Mouse (Mus musculus): Measurements from ENCODE around the gene Gfm2.
"Not testable (repeated sequence)": the region's sequence is repeated elsewhere in the genome, so short reads cannot be mapped to it uniquely, and the experiment has no call there.

Gfm2 gene

GRCm38 (mm10) chr13:97137466-97138400, at the start of gene Gfm2, which contains the start of gene Nsa2:
Gfm2 (plus strand) TSS chr13:97137937.
Nsa2 (minus strand) TSS chr13:97137937.
- DNase-seq, result peak; percentile 99

DNA sequence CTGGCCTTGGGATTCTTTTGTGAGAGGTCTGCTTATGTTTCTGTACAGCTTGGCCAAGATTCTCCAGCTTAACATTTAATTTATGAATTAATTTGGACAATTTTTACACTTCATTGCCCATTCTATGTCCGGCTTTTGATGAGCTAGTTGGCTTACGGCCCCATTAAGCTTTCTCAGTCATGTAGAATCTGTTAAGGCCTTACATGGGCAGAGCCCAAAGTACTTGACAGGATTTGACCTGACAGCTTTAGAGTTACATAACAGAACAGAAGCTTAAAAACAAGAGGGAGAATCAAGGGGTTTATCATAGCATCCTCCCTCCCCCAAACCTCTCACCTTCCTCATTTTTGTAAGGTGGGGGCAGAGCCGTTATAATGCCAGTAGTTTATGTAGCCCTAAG, 49.6 kb upstream of the Gfm2 start:
- DNase-seq, result peak; percentile 22

DNA sequence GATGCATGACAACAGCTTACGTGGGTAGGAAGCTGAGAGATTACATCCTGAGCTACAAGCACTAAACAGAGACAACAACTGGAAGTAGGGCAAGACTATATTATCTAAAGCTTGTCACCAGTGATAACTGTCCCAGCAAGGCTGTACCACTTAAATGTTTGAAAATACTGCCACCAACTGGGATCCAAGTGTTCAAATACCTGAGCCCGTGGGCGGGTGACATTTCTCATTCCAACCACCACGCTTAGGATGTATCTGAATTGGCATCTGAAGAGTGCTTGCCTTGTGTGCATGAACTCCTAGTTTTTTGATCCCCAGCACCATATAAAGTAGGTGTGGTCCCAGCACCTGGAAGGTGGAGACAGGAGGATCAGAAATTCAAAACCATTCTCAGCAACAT, 42.0 kb upstream of the Gfm2 start:
- DNase-seq, result no peak

DNA sequence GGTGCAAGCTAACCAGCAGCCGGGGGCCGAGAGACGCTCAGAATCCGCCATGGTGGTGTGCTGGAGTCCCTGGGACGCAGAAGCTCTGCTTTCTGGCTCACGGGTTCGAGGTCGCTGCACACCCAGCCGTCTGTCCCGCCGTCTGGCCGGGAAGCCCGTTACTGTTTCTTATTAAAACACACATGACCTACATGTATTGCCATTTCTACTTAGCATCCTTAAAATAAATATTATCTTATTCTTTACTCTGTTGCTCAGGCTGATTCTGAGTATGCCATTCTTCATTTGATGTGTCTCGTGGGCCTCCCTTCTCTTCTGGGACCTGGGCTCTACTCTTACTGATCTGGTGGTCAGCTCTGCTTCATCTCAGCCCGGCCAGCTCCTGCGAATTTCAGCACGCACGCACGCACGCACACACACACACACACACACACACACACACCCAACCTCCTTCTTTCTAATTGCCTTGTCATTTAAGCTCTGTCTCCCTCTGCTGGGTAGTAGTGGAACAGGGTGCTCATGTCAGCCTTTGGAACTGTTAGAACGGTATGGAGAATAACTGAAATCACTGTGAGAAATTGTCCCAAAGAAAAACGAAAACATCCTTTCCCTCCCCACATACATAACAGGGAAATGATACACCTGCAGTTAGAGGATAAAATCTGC, 38.4 kb upstream of the Gfm2 start, which contains the start of gene Gm6169:
TSS of gene Gm6169 (minus strand) at position 51 of the 666 bp plus-strand sequence.
- no peak for DNase-seq

DNA sequence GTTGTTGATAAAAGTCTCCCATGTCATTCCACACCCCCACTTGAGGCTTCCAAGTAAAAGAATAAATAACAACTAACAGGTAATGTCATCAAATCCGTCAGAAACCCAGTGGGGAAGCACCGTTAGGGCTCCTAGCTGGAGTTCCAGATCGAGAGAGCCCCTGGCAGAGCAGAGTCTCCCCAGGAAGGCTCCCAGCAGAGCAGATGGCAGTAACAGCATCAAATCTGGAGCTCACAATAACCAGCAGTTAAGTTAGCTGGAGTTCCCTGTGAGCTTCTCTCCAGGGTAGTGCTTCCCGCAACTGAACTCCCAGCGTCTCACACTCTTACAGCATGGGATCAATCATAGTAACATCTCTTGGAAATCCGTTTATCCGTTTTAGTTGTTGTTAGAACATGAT, 32.7 kb upstream of the Gfm2 start:
- DNase-seq, result no peak

DNA sequence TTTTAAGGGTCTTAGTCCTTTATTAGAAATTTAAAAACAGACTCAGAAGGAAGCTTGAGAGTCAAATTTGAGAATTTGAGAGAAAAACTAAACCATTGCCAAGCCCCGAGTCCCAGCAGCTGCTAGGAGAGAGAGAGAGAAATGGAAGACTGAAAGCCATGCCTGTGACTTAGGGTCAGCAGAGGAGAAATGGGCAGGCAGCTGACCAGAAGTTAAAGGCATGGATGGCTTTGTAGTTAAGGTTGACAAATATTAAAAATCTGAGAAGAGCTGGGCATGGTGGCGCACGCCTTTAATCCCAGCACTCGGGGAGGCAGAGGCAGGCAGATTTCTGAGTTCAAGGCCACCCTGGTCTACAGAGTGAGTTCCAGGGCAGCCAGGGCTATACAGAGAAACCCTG, 30.0 kb upstream of the Gfm2 start:
- DNase-seq, result not testable (repeated sequence)

GRCm38 (mm10) chr13:97109046-97109445, 28.7 kb upstream of the Gfm2 start:
- no peak for DNase-seq

- DNase-seq, result no peak
Measured at GRCm38 (mm10) chr13:97121341-97121740, 16.4 kb upstream of the Gfm2 start.

DNA sequence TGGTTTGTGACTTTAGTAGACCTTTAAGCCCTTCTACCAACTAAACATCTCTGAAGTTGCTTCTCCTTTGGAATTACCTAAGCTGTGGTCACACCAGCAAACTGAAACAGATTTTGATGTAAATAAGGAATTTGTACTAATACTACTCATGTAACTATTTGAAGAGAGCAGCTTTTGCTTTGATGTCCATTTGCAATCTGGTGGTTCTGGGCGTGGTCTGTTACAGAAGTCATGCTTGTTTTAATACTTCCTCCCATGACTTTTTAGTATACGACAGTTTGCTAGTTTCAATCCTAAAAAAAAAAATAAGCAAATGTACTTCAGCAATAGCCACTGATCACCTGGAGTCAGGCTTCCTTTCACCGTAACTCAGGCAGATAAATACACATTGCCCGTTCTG, 8.1 kb upstream of the Gfm2 start:
- not testable (repeated sequence) for DNase-seq

DNA sequence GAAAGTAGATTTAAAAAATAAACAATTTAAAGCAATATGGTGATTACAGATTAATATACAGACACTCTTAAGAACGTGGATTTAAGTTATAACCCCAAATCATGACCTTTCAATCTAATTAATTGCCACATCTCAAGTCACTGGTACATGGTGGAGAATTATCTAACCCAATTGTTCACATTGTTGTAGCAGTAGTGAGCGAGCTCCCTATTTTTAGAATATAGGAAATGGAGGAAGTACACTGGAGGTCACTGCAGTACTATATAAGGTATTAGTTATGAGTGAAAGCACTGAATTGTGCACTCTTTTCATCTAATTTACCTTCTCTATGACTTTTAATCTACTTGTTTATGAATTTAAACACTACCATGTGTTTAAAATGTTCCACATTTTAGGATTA, 7.3 kb upstream of the Gfm2 start:
- DNase-seq, result not testable (repeated sequence)

DNA sequence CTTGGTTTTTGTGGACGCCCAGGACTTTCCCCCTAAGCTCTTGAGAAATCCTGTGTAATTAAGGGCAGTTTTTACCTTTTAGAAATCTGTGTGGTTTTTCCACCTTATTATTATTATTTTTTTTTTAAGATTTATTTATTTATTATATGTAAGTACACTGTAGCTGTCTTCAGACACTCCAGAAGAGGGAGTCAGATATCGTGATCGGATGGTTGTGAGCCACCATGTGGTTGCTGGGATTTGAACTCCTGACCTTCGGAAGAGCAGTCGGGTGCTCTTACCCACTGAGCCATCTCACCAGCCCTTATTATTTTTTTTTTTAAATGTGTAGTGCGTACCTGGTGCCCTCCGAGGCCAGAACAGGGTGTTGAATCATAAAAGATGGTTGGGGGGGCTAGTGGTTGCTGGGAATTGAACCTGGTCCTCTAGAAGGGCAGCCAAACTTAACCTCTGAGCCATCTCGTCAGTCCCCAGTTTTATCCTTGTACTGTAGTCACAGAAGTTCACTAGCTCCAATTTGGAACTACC, 731 bp downstream of the Gfm2 start:
- not testable (repeated sequence) for DNase-seq

DNA sequence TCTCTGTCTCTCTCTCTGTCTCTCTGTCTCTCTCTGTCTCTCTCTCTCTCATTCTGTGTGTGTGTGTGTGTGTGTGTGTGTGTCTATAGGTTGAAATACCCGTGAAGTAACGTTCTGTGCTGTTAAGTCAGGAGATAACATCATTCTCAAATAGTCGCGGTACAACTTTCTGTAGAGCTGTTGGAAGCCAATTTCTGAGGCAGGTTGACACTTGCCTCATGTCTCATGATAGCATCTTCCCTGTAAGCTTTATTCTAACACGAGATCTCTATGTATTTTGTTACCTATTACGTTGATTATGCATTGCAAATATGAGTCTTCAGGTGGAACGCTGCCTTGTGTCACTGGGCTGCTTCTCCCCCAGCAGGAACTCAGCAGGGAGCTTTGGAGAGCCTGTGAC, 4.6 kb downstream of the Gfm2 start:
- DNase-seq, result no peak

- no peak for DNase-seq
Measured at GRCm38 (mm10) chr13:97145834-97146233, 8.1 kb downstream of the Gfm2 start.

- no peak for DNase-seq
Measured at GRCm38 (mm10) chr13:97175520-97176264, 38.0 kb downstream of the Gfm2 start.

DNA sequence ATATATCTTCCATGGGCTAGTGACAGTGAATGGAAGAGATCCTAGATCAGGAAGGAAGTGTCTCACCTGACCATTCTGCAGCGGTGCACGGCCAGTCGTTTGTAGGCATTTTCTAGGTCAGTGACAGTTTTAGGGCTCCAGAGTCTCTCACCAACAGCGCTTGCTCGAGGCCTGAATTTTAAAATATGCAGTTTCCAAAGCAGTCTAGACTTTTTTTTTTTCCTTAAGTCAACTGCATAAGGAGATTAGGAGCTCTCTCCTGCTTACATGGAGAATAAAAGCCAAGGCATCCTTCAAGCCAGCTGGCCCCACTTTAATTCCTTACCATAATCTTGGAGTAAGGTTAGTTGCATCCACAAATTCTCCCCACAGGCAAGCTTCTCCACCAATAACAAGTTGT, 39.0 kb downstream of the Gfm2 start:
- DNase-seq, result no peak

- DNase-seq, result peak; percentile 85
Measured at GRCm38 (mm10) chr13:97178943-97179342, 41.2 kb downstream of the Gfm2 start.

- DNase-seq, result peak; percentile 35
Measured at GRCm38 (mm10) chr13:97180113-97180828, 42.5 kb downstream of the Gfm2 start.

GRCm38 (mm10) chr13:97182821-97183220, 45.1 kb downstream of the Gfm2 start:
- peak; percentile 78 for DNase-seq

DNA sequence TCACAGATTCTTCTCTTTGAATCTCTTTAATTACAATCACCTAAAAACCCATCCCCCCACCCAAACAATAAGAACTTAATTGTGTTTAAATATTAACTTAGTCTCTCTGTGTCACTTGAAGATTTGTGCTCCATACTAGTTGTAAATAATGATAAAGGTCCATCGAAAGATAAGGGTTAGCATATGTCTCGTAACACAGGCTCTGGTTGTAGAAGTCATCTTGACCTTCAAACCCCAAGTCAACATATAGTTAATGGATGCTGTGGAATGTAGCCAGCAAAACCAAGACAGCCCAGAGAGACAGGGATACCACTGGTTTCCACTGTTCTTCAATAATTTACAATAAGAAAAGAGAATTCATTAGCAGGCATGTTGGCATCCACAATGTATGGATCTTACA, 46.4 kb downstream of the Gfm2 start:
- DNase-seq, result peak; percentile 19

GRCm38 (mm10) chr13:97184656-97185055, 46.9 kb downstream of the Gfm2 start:
- peak; percentile 53 for DNase-seq

- peak; percentile 81 for DNase-seq
Measured at GRCm38 (mm10) chr13:97186346-97186745, 48.6 kb downstream of the Gfm2 start.

- DNase-seq, result peak; percentile 98
Measured at GRCm38 (mm10) chr13:97187693-97188092, 50.0 kb downstream of the Gfm2 start.

All from heart, adult 11 months (tissue).